Mouse (Mus musculus) liver, embryonic 14.5 days (tissue): ENCODE results near the gene Cers5. TPM values are rescaled to one million over a fixed set of nuclear protein-coding genes. Genes with fewer than 3 reads are reported as not detected.

Experiments used
- ATAC-seq: fragments of 200-750 bp; cut with Nextera tagmentation; 2 replicates; pipeline ENCODE4 v1.8.0; 2017; ENCODE audit warnings: moderate number of reproducible peaks, mild to moderate bottlenecking, moderate library complexity; ENCODE audit not compliant: insufficient read depth
- DNase-seq, 3 experiments: peaks; one replicate each; pipeline ENCODE4 v3.0.0-alpha.2; 2012 to 2013; ENCODE audit warnings: low read depth in 3 of 3, low spot score in 3 of 3
- H3K27ac ChIP-seq: fragments of 300-500 bp; sonication (generic); 2 replicates; pipeline ENCODE4 v1.5.1; 2014; ENCODE audit warnings: moderate library complexity, mild to moderate bottlenecking, control low read depth, inconsistent platforms
- H3K27me3 ChIP-seq: fragments of 300-500 bp; sonication (generic); 2 replicates; pipeline ENCODE4 v1.6.1; 2014; ENCODE audit warnings: mild to moderate bottlenecking, low read length, moderate library complexity; ENCODE audit not compliant: control insufficient read depth, insufficient read depth
- H3K36me3 ChIP-seq: fragments of 300-500 bp; sonication (generic); replicated peaks from 2 replicates; pipeline ENCODE4 v1.6.1; 2014; ENCODE audit warnings: low read depth; ENCODE audit not compliant: control insufficient read depth, insufficient read depth
- H3K4me1 ChIP-seq, 2 experiments: fragments of 200-500 bp in 1 of 2; fragments of 300-500 bp in 1 of 2; sonication (generic) in 1 of 2; replicated peaks; 2 replicates each; pipeline ENCODE4 v1.6.1; 2012 to 2014; ENCODE audit warnings: antibody characterized with exemption in 1 of 2, inconsistent platforms in 1 of 2, low read length in 1 of 2; ENCODE audit not compliant: control insufficient read depth in 2 of 2, insufficient read depth in 2 of 2
- H3K4me2 ChIP-seq: fragments of 300-500 bp; sonication (generic); 2 replicates; pipeline ENCODE4 v1.6.1; 2014; ENCODE audit warnings: low read depth, mild to moderate bottlenecking, control low read depth, moderate library complexity
- H3K4me3 ChIP-seq, 2 experiments: fragments of 200-500 bp in 1 of 2; fragments of 300-500 bp in 1 of 2; sonication (generic) in 1 of 2; 2 replicates each; pipeline ENCODE4 v1.5.1; 2012 to 2014; ENCODE audit warnings: low read depth in 2 of 2, low read length in 2 of 2, mild to moderate bottlenecking in 2 of 2, control low read depth in 1 of 2, inconsistent platforms in 1 of 2, moderate library complexity in 1 of 2; ENCODE audit not compliant: insufficient read depth in 1 of 2
- H3K9ac ChIP-seq: fragments of 300-500 bp; sonication (generic); replicated peaks from 2 replicates; pipeline ENCODE4 v1.6.1; 2014; ENCODE audit warnings: mild to moderate bottlenecking, control low read depth, moderate library complexity
- H3K9me3 ChIP-seq: fragments of 300-500 bp; sonication (generic); 2 replicates; pipeline ENCODE4 v1.6.1; 2016; ENCODE audit warnings: low read length, mixed read lengths; ENCODE audit not compliant: control insufficient read depth
- CTCF ChIP-seq: IDR thresholded peaks from 2 replicates; pipeline ENCODE4 v1.5.1; 2016; ENCODE audit warnings: antibody characterized with exemption, low read depth, control low read depth
- EP300 ChIP-seq: IDR thresholded peaks from 2 replicates; pipeline ENCODE4 v1.6.1; 2016; ENCODE audit warnings: antibody characterized with exemption, low read depth
- WGBS: fragments of 180-500 bp; shearing (Covaris S2); extraction: QIAGEN DNeasy Blood & Tissue Kit; methylation state at CpG from one replicate; pipeline ENCODE4 v1.1.7; 2014; ENCODE audit not compliant: insufficient replicate concordance; 5-methylcytosine and 5-hydroxymethylcytosine counted together
- polyA plus RNA-seq, 2 experiments: library from polyadenylated mRNA; depleted of rRNA in 1 of 2; stranded (reverse) in 1 of 2; unstranded in 1 of 2; fragments of >200 nt; fragmentation: Nextera tagmentation in 1 of 2; extraction: Ambion mirVana in 1 of 2; gene quantifications; 2 replicates each; pipeline versions ENCODE4 v1.2.1 to v1.2.3; 2012 to 2014

Gene Cers5
- polyA plus RNA-seq, 2 experiments = 5.4 to 7.7 TPM

DNA sequence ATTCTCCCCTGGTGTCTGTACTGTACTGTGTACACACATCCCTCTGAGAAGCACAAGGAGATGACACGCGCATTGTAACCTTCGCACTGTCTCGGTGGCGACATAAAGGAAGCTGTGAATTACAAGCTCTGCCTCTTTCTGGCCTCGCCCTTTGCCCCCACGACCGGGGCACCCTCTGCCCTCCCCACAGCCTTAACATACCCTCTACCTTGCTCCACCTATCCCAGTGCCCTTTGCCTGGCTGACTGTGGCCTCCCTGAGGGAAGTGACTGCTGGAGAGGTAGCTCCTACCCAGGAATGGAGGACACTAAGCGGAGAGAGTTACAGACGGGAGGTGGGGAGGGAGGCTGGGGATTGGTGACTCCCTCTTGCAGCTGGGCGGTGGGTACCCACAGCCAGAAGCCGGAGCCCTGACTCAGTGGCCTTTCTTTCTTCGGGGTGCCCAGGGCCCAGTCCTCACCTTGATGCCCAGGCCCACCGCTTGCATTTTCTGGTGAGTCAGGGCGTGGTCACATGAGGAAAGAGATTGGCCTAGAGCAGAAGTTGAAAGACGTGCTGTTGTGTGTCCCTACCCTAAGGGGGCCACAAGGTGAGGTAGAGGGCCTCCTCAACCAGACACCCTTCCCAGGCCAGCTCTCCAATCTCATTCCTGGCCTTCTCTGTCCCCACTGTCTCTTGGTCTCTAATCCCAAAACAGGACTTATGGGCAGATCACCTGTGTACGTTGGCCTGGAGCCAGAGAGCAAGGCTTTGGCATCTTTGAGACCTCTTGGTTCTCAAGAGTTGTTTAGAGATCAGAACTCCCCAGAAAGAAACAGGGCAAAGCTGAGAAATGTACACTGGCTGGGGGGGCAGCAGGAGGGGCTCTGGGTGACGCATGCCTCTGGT is 72.2 kb downstream of the Cers5 start:
- 67% methylated on average over 18 of the region's 18 CpGs for WGBS
- Histone ChIP-seq H3K9ac (no peak overlapping the region), H3K4me3 (no peak overlapping the region), H3K36me3 (no peaks in the 10 kb centered on the region), H3K4me1 (peaks cover 3 to 4% of the 10 kb centered on the region in 2 experiments; a peak in 2 of 4 replicates), H3K9me3 (no peaks in the 10 kb centered on the region), H3K4me2 (no peak overlapping the region), H3K27me3 (no peaks in the 10 kb centered on the region), H3K27ac (no peak overlapping the region)
- ATAC-seq = no peak
- TF ChIP-seq CTCF (no peak), EP300 (no peak)
- no peak for DNase-seq

- H3K27ac ChIP-seq = no peak overlapping the region
- H3K27me3 ChIP-seq = no peaks in the 10 kb centered on the region
- ATAC-seq = no peak
- H3K4me2 ChIP-seq = no peak overlapping the region
- 70% methylated on average over 10 of the region's 10 CpGs for WGBS
- no peak overlapping the region for H3K4me3 ChIP-seq
- H3K9me3 ChIP-seq = no peaks in the 10 kb centered on the region
- no peak for TF ChIP-seq EP300
- TF ChIP-seq CTCF = no peak
- H3K36me3 ChIP-seq = no peaks in the 10 kb centered on the region
- no peak overlapping the region for H3K9ac ChIP-seq
- no peak for DNase-seq
- peaks cover 3 to 4% of the 10 kb centered on the region in 2 experiments; a peak in 2 of 4 replicates for H3K4me1 ChIP-seq
These were observed 73.0 kb downstream of the Cers5 start for GRCm38 (mm10) chr15:99699715-99700114.

DNA sequence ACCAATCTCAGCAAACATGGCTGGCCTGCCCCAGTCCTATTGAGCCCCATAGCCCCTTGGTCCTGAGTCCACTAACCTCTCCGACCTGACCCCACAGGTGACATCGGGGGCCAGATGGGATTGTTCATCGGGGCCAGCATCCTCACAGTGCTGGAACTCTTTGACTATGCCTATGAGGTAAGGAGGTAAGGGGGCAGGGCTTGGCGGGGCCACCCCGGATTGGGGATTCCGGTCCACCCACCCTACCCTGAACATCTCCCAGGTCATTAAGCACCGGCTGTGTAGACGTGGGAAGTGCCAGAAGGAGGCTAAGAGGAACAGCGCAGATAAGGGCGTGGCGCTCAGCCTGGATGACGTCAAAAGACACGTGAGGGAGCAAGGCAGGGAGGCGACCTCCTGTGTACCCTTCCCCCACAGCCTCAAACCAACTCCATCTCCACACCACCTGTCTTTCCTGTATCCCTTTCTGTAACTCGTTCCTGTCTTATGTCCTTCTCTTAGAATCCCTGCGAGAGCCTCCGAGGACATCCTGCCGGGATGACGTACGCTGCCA is 74.1 kb downstream of the Cers5 start:
- DNase-seq = no peak
- WGBS = 37% methylated on average over 20 of the region's 20 CpGs
- H3K4me1 ChIP-seq = peaks cover 3 to 4% of the 10 kb centered on the region in 2 experiments; a peak in 2 of 4 replicates
- no peak for ATAC-seq
- no peak for TF ChIP-seq CTCF
- TF ChIP-seq EP300 = no peak
- H3K9me3 ChIP-seq = no peaks in the 10 kb centered on the region
- H3K4me3 ChIP-seq = no peak overlapping the region
- H3K36me3 ChIP-seq = no peaks in the 10 kb centered on the region
- H3K27ac ChIP-seq = no peak overlapping the region
- no peak overlapping the region for H3K4me2 ChIP-seq
- no peak overlapping the region for H3K9ac ChIP-seq
- no peaks in the 10 kb centered on the region for H3K27me3 ChIP-seq

DNA sequence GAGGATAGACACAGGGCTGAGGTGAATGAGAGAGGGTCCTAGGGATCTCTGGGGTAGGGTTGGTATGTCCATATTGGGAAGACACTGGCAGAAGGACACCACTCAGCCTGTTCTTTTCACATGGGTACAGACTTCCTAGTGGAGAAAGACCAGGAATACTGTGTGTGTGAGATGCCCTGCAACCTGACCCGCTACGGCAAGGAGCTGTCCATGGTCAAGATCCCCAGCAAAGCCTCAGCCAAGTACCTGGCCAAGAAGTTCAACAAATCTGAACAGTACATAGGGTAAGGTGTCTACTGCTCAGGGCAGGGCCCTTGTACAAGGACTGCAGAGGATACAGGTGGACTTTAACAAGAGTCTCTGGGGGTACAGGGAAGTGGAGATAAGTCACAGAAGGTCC is 75.4 kb downstream of the Cers5 start:
- H3K4me1 ChIP-seq = peaks cover 1 to 3% of the 10 kb centered on the region in 2 experiments; a peak in 1 of 4 replicates
- no peaks in the 10 kb centered on the region for H3K36me3 ChIP-seq
- H3K4me3 ChIP-seq = no peak overlapping the region
- 30% methylated on average over 2 of the region's 2 CpGs for WGBS
- no peak overlapping the region for H3K4me2 ChIP-seq
- no peak for ATAC-seq
- H3K9ac ChIP-seq = no peak overlapping the region
- H3K9me3 ChIP-seq = no peaks in the 10 kb centered on the region
- TF ChIP-seq CTCF = no peak
- no peak for TF ChIP-seq EP300
- H3K27me3 ChIP-seq = no peaks in the 10 kb centered on the region
- H3K27ac ChIP-seq = no peak overlapping the region
- DNase-seq = no peak

DNA sequence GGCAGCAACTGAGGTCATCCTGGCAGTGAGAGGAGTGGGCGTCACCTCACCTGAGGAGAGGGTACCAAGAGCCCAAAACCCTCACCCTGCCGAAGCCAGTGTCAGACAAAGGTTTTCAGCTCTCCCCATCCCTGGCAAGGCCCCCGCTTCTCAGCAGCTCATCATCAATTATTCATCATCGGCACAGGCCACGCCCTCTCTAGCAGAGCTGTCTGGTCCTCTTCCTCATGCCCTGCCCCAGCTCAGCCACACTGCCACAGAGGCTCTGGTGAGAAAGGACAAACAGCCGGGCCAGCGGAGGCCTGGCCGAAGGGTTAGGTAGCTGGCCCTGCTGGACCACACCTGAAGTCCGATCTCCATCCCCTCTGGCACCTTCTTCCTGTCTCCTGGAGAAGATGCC is 80.7 kb downstream of the Cers5 start:
- Histone ChIP-seq H3K4me3 (no peak overlapping the region), H3K9ac (no peak overlapping the region), H3K27ac (no peak overlapping the region), H3K36me3 (no peaks in the 10 kb centered on the region), H3K4me2 (no peak overlapping the region), H3K4me1 (no peaks in the 10 kb centered on the region), H3K27me3 (no peaks in the 10 kb centered on the region), H3K9me3 (no peaks in the 10 kb centered on the region)
- no peak for DNase-seq
- 33% methylated on average over 9 of the region's 9 CpGs for WGBS
- ATAC-seq = no peak
- TF ChIP-seq EP300 = no peak
- TF ChIP-seq CTCF = no peak
